Mouse (Mus musculus) E14TG2a.4 (cell line): ENCODE measurements at regions not wholly inside any gene's neighbourhood (a gene's known extent, or its start where the extent isn't known, plus 50 kb on each side); places are given as distances from the start of the nearest gene placed in this dataset.
A peak's percentile ranks its signal among the peaks of the same experiment; 100 is the strongest.

Experiments
- H3K27me3 ChIP-seq: 2 replicates; pipeline ENCODE4 v1.6.1; 2014; ENCODE audit warnings: low read length, control low read depth; ENCODE audit not compliant: insufficient read depth
- H3K36me3 ChIP-seq: 2 replicates; pipeline ENCODE4 v1.6.1; 2014; ENCODE audit warnings: low read length, control low read depth; ENCODE audit not compliant: insufficient read depth
- H3K4me1 ChIP-seq: replicated peaks from 2 replicates; pipeline ENCODE4 v1.6.1; 2014; ENCODE audit warnings: low read depth, low read length, control low read depth
- H3K4me3 ChIP-seq: replicated peaks from 2 replicates; pipeline ENCODE4 v1.5.1; 2014; ENCODE audit warnings: mild to moderate bottlenecking, low read length
- H3K9me3 ChIP-seq: 2 replicates; pipeline ENCODE4 v1.6.1; 2014; ENCODE audit warnings: low read length, control low read depth
- CTCF ChIP-seq: conservative IDR thresholded peaks from 2 replicates; pipeline ENCODE4 v1.5.1; 2014; ENCODE audit warnings: low read length
- NANOG ChIP-seq: IDR thresholded peaks from 2 replicates; pipeline ENCODE4 v1.6.1; 2014; ENCODE audit warnings: borderline replicate concordance, low read length, mixed read lengths
- POU5F1 ChIP-seq: IDR thresholded peaks from 2 replicates; pipeline ENCODE4 v1.6.1; 2014; ENCODE audit warnings: low read length, borderline replicate concordance

- Histone ChIP-seq H3K36me3 (no peaks in the 10 kb centered on the region), H3K4me3 (no peak overlapping the region), H3K4me1 (no peaks in the 10 kb centered on the region), H3K27me3 (no peaks in the 10 kb centered on the region), H3K9me3 (no peaks in the 10 kb centered on the region)
- TF ChIP-seq POU5F1, result no peak
Measured at GRCm38 (mm10) chr9:86961663-86962062, 53.7 kb upstream of the Ripply2 start.

- Histone ChIP-seq H3K36me3 (no peaks in the 10 kb centered on the region), H3K27me3 (no peaks in the 10 kb centered on the region), H3K9me3 (no peaks in the 10 kb centered on the region), H3K4me1 (no peaks in the 10 kb centered on the region), H3K4me3 (no peak overlapping the region)
- TF ChIP-seq NANOG (no peak), POU5F1 (no peak), CTCF (no peak)
Measured at GRCm38 (mm10) chr9:86957076-86957475, 58.3 kb upstream of the Ripply2 start.

GRCm38 (mm10) chr9:86955720-86956119 lies 59.6 kb upstream of the Ripply2 start:
- no peaks in the 10 kb centered on the region for H3K9me3 ChIP-seq
- H3K4me3 ChIP-seq, result no peak overlapping the region
- TF ChIP-seq POU5F1 (no peak), NANOG (no peak), CTCF (peak; percentile 85)
- H3K27me3 ChIP-seq, result no peaks in the 10 kb centered on the region
- H3K36me3 ChIP-seq, result no peaks in the 10 kb centered on the region
- no peaks in the 10 kb centered on the region for H3K4me1 ChIP-seq

- no peak overlapping the region for H3K4me3 ChIP-seq
- TF ChIP-seq POU5F1, result no peak
- no peak for TF ChIP-seq CTCF
- TF ChIP-seq NANOG, result no peak
- H3K4me1 ChIP-seq, result no peaks in the 10 kb centered on the region
Measured at GRCm38 (mm10) chr9:86951958-86952509, 63.3 kb upstream of the Ripply2 start.

GRCm38 (mm10) chr9:86949885-86950284 lies 65.5 kb upstream of the Ripply2 start:
- Histone ChIP-seq H3K4me1 (no peaks in the 10 kb centered on the region), H3K4me3 (no peak overlapping the region), H3K36me3 (no peaks in the 10 kb centered on the region), H3K9me3 (no peaks in the 10 kb centered on the region), H3K27me3 (no peaks in the 10 kb centered on the region)
- TF ChIP-seq NANOG (no peak), CTCF (no peak), POU5F1 (no peak)

More at GRCm38 (mm10) chr9:86951958-86952509, 63.3 kb upstream of the Ripply2 start:
- H3K9me3 ChIP-seq, result no peaks in the 10 kb centered on the region
- no peaks in the 10 kb centered on the region for H3K36me3 ChIP-seq
- no peaks in the 10 kb centered on the region for H3K27me3 ChIP-seq

GRCm38 (mm10) chr9:86931196-86931595 lies 50.7 kb upstream of the Snap91 start:
- H3K27me3 ChIP-seq, result no peaks in the 10 kb centered on the region
- no peak overlapping the region for H3K4me3 ChIP-seq
- TF ChIP-seq POU5F1 (no peak), NANOG (no peak), CTCF (no peak)
- no peaks in the 10 kb centered on the region for H3K36me3 ChIP-seq
- H3K9me3 ChIP-seq, result 0 out of 2 replicates have a peak, but pooled peaks cover 3% of the 10 kb centered on the region
- H3K4me1 ChIP-seq, result no peaks in the 10 kb centered on the region
